Comparison of ENCODE assay signal across 8 mouse cellular contexts in genomic region chr16:91936340-91937030, GRCm38 (mm10).
A peak's percentile ranks its signal among the peaks of the same experiment; 100 is the strongest.
DNase-seq lines count a peak whose midpoint lies in the region; ATAC-seq lines count a peak whose summit lies in the region.

No protein-coding gene starts in this region.

- WGBS in heart, embryonic 11.5 days (ENCODE audit: insufficient replicate concordance) = 45% methylated on average over 10 of the region's 10 CpGs
- 49% methylated on average over 10 of the region's 10 CpGs for WGBS in midbrain, embryonic 16.5 days

- ATAC-seq in heart, embryonic 11.5 days (replicated peaks; ENCODE audit: insufficient number of reproducible peaks, low FRiP score, low TSS enrichment) = no peak
- peak; percentile 38 for ATAC-seq in inflammation-experienced regulatory T-cells, adult 6 months
- ATAC-seq in midbrain, embryonic 16.5 days = 0 out of 2 replicates have a peak, but pooled peaks have one; percentile 19

- no peak overlapping the region for H3K4me2 ChIP-seq in heart, embryonic 11.5 days
- no peak overlapping the region for H3K4me2 ChIP-seq in midbrain, embryonic 16.5 days (ENCODE audit: low read length)

- no peaks in the 10 kb centered on the region for H3K27me3 ChIP-seq in heart, embryonic 11.5 days (ENCODE audit: control insufficient read depth, insufficient read depth, low read length)
- H3K27me3 ChIP-seq in midbrain, embryonic 16.5 days (ENCODE audit: control insufficient read depth, insufficient read depth, low read depth, low read length) = no peaks in the 10 kb centered on the region

- H3K36me3 ChIP-seq in heart, embryonic 11.5 days (ENCODE audit: control insufficient read depth, insufficient read depth, low read length) = no peaks in the 10 kb centered on the region
- no peaks in the 10 kb centered on the region for H3K36me3 ChIP-seq in midbrain, embryonic 16.5 days (ENCODE audit: control insufficient read depth, insufficient read depth, low read length)

- no peak overlapping the region for H3K9ac ChIP-seq in heart, embryonic 11.5 days (ENCODE audit: low read depth, low read length)
- no peak overlapping the region for H3K9ac ChIP-seq in midbrain, embryonic 16.5 days (ENCODE audit: low read depth, low read length)

- peak; percentile 95 for DNase-seq in heart, adult 11 months
- peak; percentile 89 for DNase-seq in cerebellum, adult 9-10 months
- peak; percentile 62 to 82 for DNase-seq in frontal cortex, postnatal 14 days (ENCODE audit: low spot score in 2 of 2)
- peak; percentile 77 to 87 for DNase-seq in left cerebral cortex, postnatal 10 days (ENCODE audit: extremely low spot score in 1 of 2, low spot score in 2 of 2)
- peak; percentile 63 to 73 for DNase-seq in spleen, postnatal 36 days (ENCODE audit: low spot score in 2 of 2)

- H3K4me3 ChIP-seq in heart, embryonic 11.5 days (ENCODE audit: low read depth, low read length) = no peak overlapping the region
- no peak overlapping the region for H3K4me3 ChIP-seq in midbrain, embryonic 16.5 days (ENCODE audit: low read depth, low read length)

- no peak overlapping the region for H3K27ac ChIP-seq in heart, embryonic 11.5 days (ENCODE audit: low read depth, low read length)
- H3K27ac ChIP-seq in midbrain, embryonic 16.5 days (ENCODE audit: low read length) = no peak overlapping the region

- H3K9me3 ChIP-seq in heart, embryonic 11.5 days (replicated peaks; ENCODE audit: control insufficient read depth, low read length) = no peaks in the 10 kb centered on the region
- no peaks in the 10 kb centered on the region for H3K9me3 ChIP-seq in midbrain, embryonic 16.5 days (replicated peaks; ENCODE audit: control insufficient read depth, low read length, poor library complexity, severe bottlenecking)

- H3K4me1 ChIP-seq in heart, embryonic 11.5 days (ENCODE audit: control insufficient read depth, insufficient read depth, low read length) = no peaks in the 10 kb centered on the region
- peaks cover 3% of the 10 kb centered on the region; the same call in 1 of the 2 replicates for H3K4me1 ChIP-seq in midbrain, embryonic 16.5 days (ENCODE audit: control insufficient read depth, insufficient read depth, low read length)

- intact Hi-C loops in left cerebral cortex, postnatal 10 days (cut with DNase I) = loop anchor here (5.0 kb wide), 1 partner anchor 121 kb away; the partner anchor contains the start of genes Gm49711, Mrps6 and Slc5a3
